Mouse (Mus musculus) forebrain, embryonic 15.5 days (tissue): ENCODE results near the gene Wipf3. TPM values are rescaled to one million over a fixed set of nuclear protein-coding genes. Genes with fewer than 3 reads are reported as not detected.

ENCODE experiments used
- ATAC-seq: fragments of 200-750 bp; cut with Nextera tagmentation; replicated peaks from 2 replicates; pipeline ENCODE4 v1.8.0; 2017; ENCODE audit warnings: mild to moderate bottlenecking, moderate TSS enrichment, moderate library complexity
- H3K27ac ChIP-seq: fragments of 300-500 bp; sonication (generic); replicated peaks from 2 replicates; pipeline ENCODE4 v1.5.1; 2015; ENCODE audit warnings: mild to moderate bottlenecking, inconsistent platforms
- H3K27me3 ChIP-seq: fragments of 300-500 bp; sonication (generic); 2 replicates; pipeline ENCODE4 v1.6.1; 2015; ENCODE audit warnings: inconsistent platforms
- H3K36me3 ChIP-seq: fragments of 300-500 bp; sonication (generic); 2 replicates; pipeline ENCODE4 v1.6.1; 2015; ENCODE audit warnings: mild to moderate bottlenecking, inconsistent platforms
- H3K4me1 ChIP-seq: fragments of 300-500 bp; sonication (generic); 2 replicates; pipeline ENCODE4 v1.6.1; 2015; ENCODE audit warnings: inconsistent platforms
- H3K4me2 ChIP-seq: fragments of 300-500 bp; sonication (generic); replicated peaks from 2 replicates; pipeline ENCODE4 v1.6.1; 2015; ENCODE audit warnings: mild to moderate bottlenecking, inconsistent platforms
- H3K4me3 ChIP-seq: fragments of 300-500 bp; sonication (generic); 2 replicates; pipeline ENCODE4 v1.5.1; 2015; ENCODE audit warnings: mild to moderate bottlenecking, inconsistent platforms
- H3K9ac ChIP-seq: fragments of 300-500 bp; sonication (generic); replicated peaks from 2 replicates; pipeline ENCODE4 v1.6.1; 2015; ENCODE audit warnings: mild to moderate bottlenecking, inconsistent platforms
- H3K9me3 ChIP-seq: fragments of 300-500 bp; sonication (generic); 2 replicates; pipeline ENCODE4 v1.6.1; 2016; ENCODE audit warnings: inconsistent platforms
- WGBS: fragments of 180-500 bp; shearing (Covaris S2); methylation state at CpG from one replicate; pipeline ENCODE4 v1.1.7; 2015; ENCODE audit warnings: mixed read lengths; 5-methylcytosine and 5-hydroxymethylcytosine counted together
- polyA plus RNA-seq: library from polyadenylated mRNA; unstranded; fragments of >200 nt; fragmentation: Nextera tagmentation; extraction: Ambion mirVana; gene quantifications from 2 replicates; pipeline ENCODE4 v1.2.1, GENCODE M21; 2015

The Wipf3 gene
- polyA plus RNA-seq, 1 experiment from 2014 or later, result 3.6 TPM

DNA sequence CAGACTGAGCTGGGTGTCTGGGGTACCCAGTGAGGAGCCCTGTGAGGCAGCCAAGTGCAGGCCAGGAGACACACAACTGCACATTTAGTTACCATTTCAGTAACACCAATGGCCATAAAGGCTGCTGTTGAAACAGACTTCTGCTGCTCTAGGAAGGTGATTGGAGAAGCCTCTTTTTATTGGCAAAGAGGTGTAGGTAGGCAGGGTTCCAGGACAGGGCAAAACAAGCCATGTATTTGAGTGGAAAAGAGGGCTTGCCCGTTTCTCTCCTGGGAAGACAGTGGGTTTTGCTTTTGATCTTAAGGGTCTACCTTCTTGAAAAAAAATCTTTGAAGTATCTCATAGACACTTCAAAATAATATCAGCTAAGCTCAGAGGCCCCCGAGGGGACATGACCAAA, 82.9 kb downstream of the Wipf3 start:
- H3K27ac ChIP-seq, result no peak overlapping the region
- peaks cover 19% of the 10 kb centered on the region for H3K4me1 ChIP-seq
- no peaks in the 10 kb centered on the region for H3K9me3 ChIP-seq
- H3K4me2 ChIP-seq, result no peak overlapping the region
- no peak overlapping the region for H3K4me3 ChIP-seq
- WGBS, result 78% methylated on average over 2 of the region's 2 CpGs
- peaks cover 29% of the 10 kb centered on the region for H3K36me3 ChIP-seq
- no peak for ATAC-seq
- no peak overlapping the region for H3K9ac ChIP-seq
- H3K27me3 ChIP-seq, result no peaks in the 10 kb centered on the region

DNA sequence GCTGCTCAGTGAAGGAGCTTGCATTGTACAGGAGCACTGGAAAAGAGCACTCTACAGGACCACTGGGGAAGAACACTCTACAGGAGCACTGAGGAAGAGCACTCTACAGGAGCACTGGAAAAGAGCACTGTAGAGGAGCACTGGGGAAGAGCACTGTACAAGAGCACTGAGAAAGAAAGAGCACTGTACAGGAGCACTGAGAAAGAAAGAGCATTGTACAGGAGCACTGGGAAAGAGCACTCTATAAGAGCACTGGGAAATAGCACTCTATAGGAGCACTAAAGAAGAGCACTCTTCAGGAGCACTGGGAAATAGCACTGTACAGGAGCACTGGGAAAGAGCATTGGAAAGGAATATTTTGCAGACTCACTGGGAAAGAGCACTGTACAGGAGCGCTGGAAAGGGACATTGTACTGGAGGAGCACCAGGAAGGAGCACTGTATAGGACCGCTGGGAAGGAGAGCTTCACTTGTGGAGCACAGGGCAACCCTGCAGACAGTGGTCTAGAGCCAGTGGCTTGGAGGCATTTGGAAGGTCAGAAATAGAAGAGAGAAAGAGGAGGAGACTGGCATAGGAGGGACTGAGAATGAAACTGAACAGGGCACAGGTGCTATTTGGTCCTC, 87.2 kb downstream of the Wipf3 start:
- 86% methylated on average over 2 of the region's 2 CpGs for WGBS
- H3K9ac ChIP-seq, result no peak overlapping the region
- H3K27ac ChIP-seq, result no peak overlapping the region
- H3K4me2 ChIP-seq, result no peak overlapping the region
- H3K36me3 ChIP-seq, result peaks cover 52% of the 10 kb centered on the region
- H3K27me3 ChIP-seq, result no peaks in the 10 kb centered on the region
- H3K4me1 ChIP-seq, result 0 out of 2 replicates have a peak, but pooled peaks cover 2% of the 10 kb centered on the region
- no peak; the same call in 1 of the 2 replicates for ATAC-seq
- H3K4me3 ChIP-seq, result no peak overlapping the region
- H3K9me3 ChIP-seq, result no peaks in the 10 kb centered on the region

DNA sequence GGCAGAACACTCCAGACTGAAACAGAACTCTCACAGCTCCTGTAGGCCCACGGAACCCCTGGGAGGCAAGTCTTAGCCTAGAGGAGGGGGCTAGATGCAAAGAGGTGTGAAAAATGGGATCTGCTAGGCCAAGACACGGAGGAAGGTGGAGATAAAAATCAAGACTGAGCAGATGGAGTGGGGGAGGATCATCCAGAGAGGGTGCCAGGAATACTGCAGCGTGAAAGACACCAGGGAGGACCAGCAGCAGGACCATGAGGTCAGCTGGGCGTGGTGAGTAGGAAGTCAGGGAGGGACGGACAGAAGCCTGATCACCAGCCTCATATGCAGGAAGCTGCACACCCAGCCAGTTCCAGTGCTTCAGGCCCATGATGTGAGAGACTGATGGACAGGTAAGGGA, 89.4 kb downstream of the Wipf3 start:
- peaks cover 57% of the 10 kb centered on the region for H3K36me3 ChIP-seq

DNA sequence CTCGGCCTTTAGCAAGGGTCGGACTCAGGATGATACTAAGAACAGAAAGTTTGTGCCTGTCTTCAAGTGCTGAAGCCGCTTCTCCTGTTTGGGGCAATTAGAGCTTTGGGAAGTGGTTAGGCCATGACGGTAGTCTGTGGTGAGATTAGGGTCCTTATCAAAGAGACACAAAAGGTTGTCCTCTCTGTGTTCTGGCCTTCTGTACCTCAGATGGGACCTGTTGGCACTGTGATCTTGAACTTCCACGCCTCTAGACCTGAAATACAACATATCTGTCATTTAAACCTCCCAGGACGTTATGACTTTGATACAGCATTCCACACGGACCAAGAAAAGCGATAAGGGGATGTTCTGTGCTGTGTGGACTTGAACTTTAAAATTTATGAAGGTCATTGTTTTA, 99.3 kb downstream of the Wipf3 start:
- H3K4me1 ChIP-seq, result peaks cover 12% of the 10 kb centered on the region
- peaks cover 15% of the 10 kb centered on the region for H3K36me3 ChIP-seq
- no peak overlapping the region for H3K27ac ChIP-seq
- no peak overlapping the region for H3K4me3 ChIP-seq
- WGBS, result 94% methylated on average over 8 of the region's 8 CpGs
- no peaks in the 10 kb centered on the region for H3K9me3 ChIP-seq
- ATAC-seq, result no peak
- no peak overlapping the region for H3K4me2 ChIP-seq
- H3K27me3 ChIP-seq, result no peaks in the 10 kb centered on the region
- no peak overlapping the region for H3K9ac ChIP-seq

More for the DNA sequence above, 89.4 kb downstream of the Wipf3 start:
- Histone ChIP-seq H3K9ac (no peak overlapping the region), H3K4me2 (no peak overlapping the region), H3K27me3 (no peaks in the 10 kb centered on the region), H3K4me3 (no peak overlapping the region), H3K4me1 (0 out of 2 replicates have a peak, but pooled peaks cover 2% of the 10 kb centered on the region), H3K27ac (no peak overlapping the region), H3K9me3 (no peaks in the 10 kb centered on the region)
- no peak for ATAC-seq
- WGBS, result 74% methylated on average over 5 of the region's 5 CpGs

DNA sequence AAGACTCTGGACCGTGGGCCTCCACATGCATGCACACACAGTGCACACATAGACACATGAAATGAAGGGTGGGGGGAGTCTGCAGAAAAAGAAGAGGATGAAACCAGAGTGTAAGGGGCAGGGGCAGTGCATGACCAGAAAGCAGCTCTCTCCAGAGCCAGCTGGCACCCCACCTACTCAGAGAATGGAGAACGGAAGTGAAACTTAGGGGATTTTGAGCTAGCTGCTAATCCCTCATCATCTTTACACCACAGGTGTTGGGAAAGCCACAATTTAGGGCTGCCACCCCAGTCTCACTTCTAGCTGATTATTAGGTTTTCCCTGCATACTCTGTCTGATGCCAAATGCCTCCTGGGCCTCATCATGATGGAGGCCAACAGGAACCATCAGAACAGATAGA, 100.8 kb downstream of the Wipf3 start:
- Histone ChIP-seq H3K27ac (peak overlapping the region; percentile 77; the same call in 1 of the 2 replicates), H3K9me3 (no peaks in the 10 kb centered on the region), H3K27me3 (no peaks in the 10 kb centered on the region), H3K4me2 (no peak overlapping the region), H3K4me1 (peaks cover 12% of the 10 kb centered on the region), H3K9ac (no peak overlapping the region), H3K36me3 (peaks cover 7% of the 10 kb centered on the region), H3K4me3 (no peak overlapping the region)
- 81% methylated on average over 2 of the region's 2 CpGs for WGBS
- ATAC-seq, result no peak

DNA sequence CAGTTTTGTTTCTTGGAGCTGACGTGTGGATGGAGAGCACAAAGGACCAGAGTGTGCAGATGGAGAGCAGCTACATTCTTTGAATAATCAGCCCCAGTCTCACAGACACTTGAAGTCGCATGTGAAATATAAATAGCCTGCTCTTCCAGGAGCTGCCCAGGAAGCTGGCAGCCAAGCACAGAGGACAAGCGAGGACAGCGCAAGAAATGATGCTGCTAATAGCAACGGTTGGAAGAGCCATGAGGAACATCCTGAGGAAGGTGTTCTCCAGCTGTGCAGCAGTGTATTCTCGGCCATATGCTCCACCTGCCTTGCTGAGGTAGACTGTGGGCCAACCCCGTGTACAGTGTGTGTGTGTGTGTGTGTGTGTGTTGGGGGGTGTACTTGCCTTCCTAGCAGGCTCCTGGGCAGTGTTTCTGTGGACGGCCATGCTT, 101.7 kb downstream of the Wipf3 start:
- no peak overlapping the region for H3K9ac ChIP-seq
- ATAC-seq, result peak; percentile 75
- no peak overlapping the region for H3K4me3 ChIP-seq
- H3K27me3 ChIP-seq, result no peaks in the 10 kb centered on the region
- peaks cover 3% of the 10 kb centered on the region; the same call in 1 of the 2 replicates for H3K36me3 ChIP-seq
- no peaks in the 10 kb centered on the region for H3K9me3 ChIP-seq
- peak overlapping the region; percentile 77 for H3K27ac ChIP-seq
- peaks cover 12% of the 10 kb centered on the region for H3K4me1 ChIP-seq
- 43% methylated on average over 8 of the region's 8 CpGs for WGBS
- H3K4me2 ChIP-seq, result no peak overlapping the region

DNA sequence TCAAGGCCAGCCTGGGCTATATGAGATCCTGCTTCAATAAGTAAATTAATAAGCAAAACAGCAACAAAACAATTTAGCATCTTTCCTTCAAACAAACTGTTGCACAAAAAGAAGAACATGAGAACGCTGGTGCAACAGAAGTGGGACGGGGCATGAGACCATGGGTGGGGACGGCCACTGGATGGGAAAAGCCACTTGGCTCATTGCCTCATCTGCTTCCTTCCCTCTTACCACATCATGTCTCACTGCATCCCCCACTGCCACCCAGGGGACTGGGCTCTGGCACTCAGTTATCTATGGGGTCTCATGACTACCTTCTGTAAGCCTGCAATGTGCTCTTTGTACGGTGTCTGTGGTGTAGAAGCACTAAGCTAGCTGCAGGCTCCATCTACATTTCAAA, 106.1 kb downstream of the Wipf3 start:
- Histone ChIP-seq H3K9me3 (no peaks in the 10 kb centered on the region), H3K4me3 (no peak overlapping the region), H3K4me2 (no peak overlapping the region), H3K27ac (no peak overlapping the region), H3K36me3 (peaks cover 6% of the 10 kb centered on the region; the same call in 1 of the 2 replicates), H3K27me3 (no peaks in the 10 kb centered on the region), H3K9ac (no peak overlapping the region), H3K4me1 (peaks cover 37% of the 10 kb centered on the region)
- WGBS, result 91% methylated on average over 4 of the region's 4 CpGs
- ATAC-seq, result no peak

DNA sequence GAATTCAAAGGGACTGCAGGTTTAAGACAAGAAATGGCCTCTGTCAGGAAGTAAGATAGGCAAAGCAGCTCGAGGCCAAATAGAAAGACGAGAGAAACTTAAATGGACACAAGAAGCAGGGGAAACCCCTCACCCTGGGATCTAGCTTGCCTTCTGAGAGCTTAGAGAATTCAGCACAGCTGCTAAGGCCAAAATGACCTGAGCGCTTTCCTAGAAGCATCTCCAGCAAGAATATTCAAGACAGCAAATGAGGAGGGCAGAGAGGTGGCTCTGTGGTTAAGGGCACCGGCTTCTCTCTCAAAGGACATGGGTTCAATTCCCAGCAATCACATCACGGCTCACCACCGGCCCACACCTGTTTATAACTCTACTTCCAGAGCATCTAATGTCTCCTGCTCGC, 107.7 kb downstream of the Wipf3 start:
- H3K9ac ChIP-seq, result no peak overlapping the region
- H3K4me3 ChIP-seq, result no peak overlapping the region
- H3K9me3 ChIP-seq, result no peaks in the 10 kb centered on the region
- no peak for ATAC-seq
- WGBS, result 86% methylated on average over 7 of the region's 7 CpGs
- H3K36me3 ChIP-seq, result peaks cover 6% of the 10 kb centered on the region; the same call in 1 of the 2 replicates
- H3K4me2 ChIP-seq, result no peak overlapping the region
- no peak overlapping the region for H3K27ac ChIP-seq
- H3K27me3 ChIP-seq, result no peaks in the 10 kb centered on the region
- H3K4me1 ChIP-seq, result peaks cover 30% of the 10 kb centered on the region

DNA sequence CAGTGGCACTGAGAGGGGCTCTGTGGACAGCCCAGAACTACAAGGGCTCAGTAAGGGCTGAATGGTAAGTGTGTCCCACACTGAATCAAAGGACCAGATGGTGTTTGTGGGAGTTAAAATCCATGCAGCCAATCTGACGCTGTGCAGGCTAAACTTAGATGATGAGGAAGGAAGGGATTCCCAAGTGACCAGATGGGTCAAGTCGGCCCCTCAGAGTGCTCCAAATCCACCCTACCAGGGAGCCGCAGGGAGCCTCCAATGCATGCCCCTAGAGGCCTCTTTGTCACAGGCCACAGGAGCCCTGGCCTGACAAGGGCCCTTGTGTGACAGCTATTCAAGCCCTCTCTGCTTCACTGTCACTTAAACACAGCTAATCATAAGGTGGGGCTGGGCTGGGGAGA, 109.4 kb downstream of the Wipf3 start:
- H3K36me3 ChIP-seq, result peaks cover 13% of the 10 kb centered on the region
- 3% methylated on average over 3 of the region's 3 CpGs for WGBS
- peaks cover 30% of the 10 kb centered on the region for H3K4me1 ChIP-seq
- no peak overlapping the region for H3K9ac ChIP-seq
- peak; percentile 58 for ATAC-seq
- peak overlapping the region; percentile 76 for H3K27ac ChIP-seq
- H3K4me2 ChIP-seq, result no peak overlapping the region
- H3K4me3 ChIP-seq, result no peak overlapping the region
- H3K27me3 ChIP-seq, result no peaks in the 10 kb centered on the region
- H3K9me3 ChIP-seq, result no peaks in the 10 kb centered on the region

DNA sequence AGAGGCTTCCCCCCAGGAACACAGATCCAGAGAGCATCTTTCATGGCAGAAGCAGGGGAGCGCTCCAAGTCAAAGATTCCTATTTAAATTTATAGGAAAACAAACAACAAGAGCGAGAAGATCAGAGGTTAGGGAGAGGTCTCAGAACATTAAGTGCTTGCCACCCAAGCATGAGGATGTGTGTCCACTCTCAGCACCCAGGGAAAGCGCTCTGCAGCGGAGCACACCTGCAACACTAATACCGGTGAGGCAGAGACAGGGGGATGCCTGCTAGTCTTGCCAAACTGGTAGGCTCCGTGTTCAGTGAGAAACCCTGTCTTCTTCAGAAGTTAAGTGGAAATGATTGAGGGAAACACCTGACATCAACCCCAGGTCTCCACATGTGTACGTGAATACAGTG, 110.0 kb downstream of the Wipf3 start:
- Histone ChIP-seq H3K4me1 (peaks cover 30% of the 10 kb centered on the region), H3K36me3 (peaks cover 13% of the 10 kb centered on the region), H3K4me3 (no peak overlapping the region), H3K9me3 (no peaks in the 10 kb centered on the region), H3K27ac (peak overlapping the region; percentile 76), H3K4me2 (no peak overlapping the region), H3K27me3 (no peaks in the 10 kb centered on the region), H3K9ac (no peak overlapping the region)
- 60% methylated on average over 7 of the region's 7 CpGs for WGBS
- ATAC-seq, result 0 out of 2 replicates have a peak, but pooled peaks have one; percentile 6

DNA sequence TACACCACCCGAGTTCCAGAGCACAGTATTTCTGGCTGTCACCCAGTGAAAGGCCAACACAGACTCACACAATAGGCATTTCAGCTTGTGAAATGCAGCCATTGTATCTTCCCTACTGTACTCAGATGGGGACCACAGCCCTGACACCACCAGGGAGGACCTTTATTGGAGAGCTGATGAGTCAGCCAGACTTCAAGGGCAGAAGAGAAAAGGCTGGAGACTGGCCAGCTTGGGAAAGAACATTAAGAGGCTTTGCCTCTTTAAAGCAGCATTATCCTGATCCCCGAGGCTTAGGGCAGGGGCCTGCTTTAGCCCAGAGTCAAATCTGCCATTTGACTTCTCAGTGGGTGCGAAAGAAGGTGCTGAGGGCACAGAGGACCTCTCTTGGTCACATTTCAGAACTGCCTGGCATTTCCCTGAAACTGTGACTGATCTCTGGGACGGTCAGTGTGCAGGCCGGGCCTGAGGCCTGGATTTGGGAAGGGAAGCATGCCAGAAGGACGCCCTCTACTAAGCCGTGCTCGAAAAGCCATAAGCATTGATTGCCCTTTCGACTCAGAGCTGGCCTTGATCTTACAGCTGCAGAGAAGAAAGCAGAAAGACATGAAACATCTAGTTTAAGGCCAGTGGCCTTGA, 111.0 kb downstream of the Wipf3 start:
- Histone ChIP-seq H3K4me2 (no peak overlapping the region), H3K27ac (peak overlapping the region; percentile 76), H3K4me3 (no peak overlapping the region), H3K9me3 (no peaks in the 10 kb centered on the region), H3K36me3 (peaks cover 15% of the 10 kb centered on the region), H3K4me1 (peaks cover 30% of the 10 kb centered on the region), H3K27me3 (no peaks in the 10 kb centered on the region), H3K9ac (no peak overlapping the region)
- ATAC-seq, result no peak
- 41% methylated on average over 9 of the region's 9 CpGs for WGBS

DNA sequence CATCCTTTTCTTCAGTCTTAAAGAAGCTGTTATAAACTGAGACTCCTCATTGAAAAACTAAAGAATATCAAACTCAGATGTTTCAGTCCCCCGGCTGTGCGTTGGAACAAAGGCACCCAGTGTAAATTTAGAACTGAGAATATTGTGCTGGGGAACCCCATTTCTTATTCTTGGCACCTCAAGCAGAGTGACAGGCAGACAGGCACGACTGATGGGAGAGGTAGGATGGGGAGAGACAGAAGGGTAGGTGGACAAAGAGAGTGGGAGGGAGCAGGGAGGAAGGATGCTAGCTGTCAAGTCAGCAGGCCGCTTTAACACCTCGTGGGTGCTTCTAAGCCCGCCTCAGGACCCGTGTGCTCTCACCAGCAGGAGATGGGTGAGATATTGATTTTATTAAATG, 113.4 kb downstream of the Wipf3 start:
- Histone ChIP-seq H3K9ac (no peak overlapping the region), H3K9me3 (no peaks in the 10 kb centered on the region), H3K27ac (peak overlapping the region; percentile 9), H3K4me3 (no peak overlapping the region), H3K4me1 (peaks cover 29% of the 10 kb centered on the region), H3K4me2 (no peak overlapping the region), H3K27me3 (no peaks in the 10 kb centered on the region), H3K36me3 (peaks cover 13% of the 10 kb centered on the region)
- WGBS, result 62% methylated on average over 7 of the region's 7 CpGs
- no peak for ATAC-seq
